Mouse (Mus musculus) heart, adult 2 months (tissue): ENCODE measurements around the gene Sp1. TPM values are rescaled to one million over a fixed set of nuclear protein-coding genes. Genes with fewer than 3 reads are reported as not detected.

Experiments
- DNase-seq, 2 experiments: peaks; one replicate each; pipeline ENCODE4 v3.0.0; 2021
- H3K27ac ChIP-seq: fragments of 200-600 bp; 2 replicates; pipeline ENCODE4 v1.8.1; 2022
- H3K27me3 ChIP-seq: fragments of 200-500 bp; 2 replicates; pipeline ENCODE4 v1.6.1; 2012; ENCODE audit warnings: mild to moderate bottlenecking, low read length, inconsistent platforms, mixed read lengths; ENCODE audit not compliant: control insufficient read depth, insufficient read depth
- H3K36me3 ChIP-seq: fragments of 200-500 bp; 2 replicates; pipeline ENCODE4 v1.6.1; 2012; ENCODE audit warnings: low read length, inconsistent platforms; ENCODE audit not compliant: control insufficient read depth, insufficient read depth
- H3K4me1 ChIP-seq: fragments of 200-500 bp; 2 replicates; pipeline ENCODE4 v1.6.1; 2011; ENCODE audit warnings: low read length; ENCODE audit not compliant: control insufficient read depth, insufficient read depth
- H3K4me3 ChIP-seq: fragments of 200-600 bp; 2 replicates; pipeline ENCODE4 v1.8.1; 2022
- H3K79me2 ChIP-seq: fragments of 200-500 bp; replicated peaks from 2 replicates; pipeline ENCODE4 v1.6.1; 2012; ENCODE audit warnings: mild to moderate bottlenecking, inconsistent platforms, low read length, moderate library complexity, mixed read lengths; ENCODE audit not compliant: control insufficient read depth, insufficient read depth
- H3K9ac ChIP-seq: fragments of 200-500 bp; 2 replicates; pipeline ENCODE4 v1.6.1; 2012; ENCODE audit warnings: low read depth, mild to moderate bottlenecking, control low read depth, inconsistent platforms, low read length, mixed read lengths
- CTCF ChIP-seq: fragments of 200-600 bp; IDR thresholded peaks from 2 replicates; pipeline ENCODE4 v1.8.1; 2022; ENCODE audit warnings: antibody characterized with exemption, mild to moderate bottlenecking, moderate library complexity
- EP300 ChIP-seq: fragments of 200-500 bp; IDR thresholded peaks from 2 replicates; pipeline ENCODE4 v1.6.1; 2011; ENCODE audit warnings: low read depth, low read length, control low read depth; ENCODE audit not compliant: insufficient read depth
- POLR2A ChIP-seq: fragments of 200-500 bp; IDR thresholded peaks from 2 replicates; pipeline ENCODE4 v1.6.1; 2011; ENCODE audit warnings: mild to moderate bottlenecking, low read depth, low read length, control low read depth; ENCODE audit not compliant: insufficient read depth
- WGBS: fragments of 180-500 bp; shearing (Covaris S2); methylation state at CpG from one replicate; pipeline ENCODE4 v1.1.7; 2018; 5-methylcytosine and 5-hydroxymethylcytosine counted together
- intact Hi-C: fragments of 180-260 bp; cut with DNase I; formaldehyde crosslinking; loops from one replicate; pipeline ENCODE4 v1.15.1; 2025
- polyA plus RNA-seq: library from polyadenylated mRNA; depleted of rRNA; stranded (reverse); fragments of >200 nt; gene quantifications from 2 replicates; pipeline ENCODE4 v1.2.3, GENCODE M21; 2012
- total RNA-seq, 2 experiments: library from RNA; stranded (reverse); gene quantifications; 2 replicates each; pipeline ENCODE4 v1.2.3; 2021

The Sp1 gene
- total and polyA plus RNA-seq, 3 experiments = 9.6 to 41.5 (median 36.5) TPM

GRCm38 (mm10) chr15:102468675-102469370 lies 62.9 kb downstream of the Sp1 start:
- whole genome bisulfite sequencing = 96% methylated on average over 9 of the region's 9 CpGs
- no peak overlapping the region for H3K27ac ChIP-seq
- peaks cover 8% of the 10 kb centered on the region for H3K4me1 ChIP-seq
- H3K79me2 ChIP-seq = no peaks in the 10 kb centered on the region; the same call in 1 of the 2 replicates
- DNase-seq = no peak
- H3K9ac ChIP-seq = no peak overlapping the region
- TF ChIP-seq POLR2A (no peak), EP300 (no peak), CTCF (0 out of 2 replicates have a peak, but pooled peaks have one; percentile 6)
- H3K4me3 ChIP-seq = no peak overlapping the region
- peaks cover 17% of the 10 kb centered on the region for H3K36me3 ChIP-seq
- no peaks in the 10 kb centered on the region for H3K27me3 ChIP-seq
- intact Hi-C loops = no loop called here

- H3K27ac ChIP-seq = peak within 1 kb of the TSS; percentile 98
- H3K9ac ChIP-seq = peak within 1 kb of the TSS; percentile 83
- H3K4me1 ChIP-seq = peaks cover 8% of the 10 kb centered on the region
- H3K27me3 ChIP-seq = no peaks in the 10 kb centered on the region
- DNase-seq = peak; percentile 94 to 98
- peak within 1 kb of the TSS; percentile 95 for H3K4me3 ChIP-seq
- WGBS = under 1% methylated on average over 34 of the region's 40 CpGs
- H3K36me3 ChIP-seq = peaks cover 23% of the 10 kb centered on the region
- intact Hi-C loops = loop anchor here (2.0 kb wide), 1 partner anchor 49 kb away; the partner anchor contains the start of gene Tarbp2
- no peaks in the 10 kb centered on the region; the same call in 1 of the 2 replicates for H3K79me2 ChIP-seq
- TF ChIP-seq POLR2A (peak; percentile 48; the same call in 1 of the 2 replicates), CTCF (peak; percentile 98; the same call in 1 of the 2 replicates), EP300 (peak; percentile 83)
These were observed 64.3 kb downstream of the Sp1 start, which contains the start of gene Pcbp2 for GRCm38 (mm10) chr15:102470183-102470604. Gene Pcbp2 (plus strand): TSS chr15:102470539.

- Histone ChIP-seq H3K27ac (peak overlapping the region; percentile 98), H3K27me3 (no peaks in the 10 kb centered on the region), H3K4me1 (peaks cover 8% of the 10 kb centered on the region), H3K79me2 (no peaks in the 10 kb centered on the region; the same call in 1 of the 2 replicates), H3K4me3 (peak overlapping the region; percentile 95), H3K36me3 (peaks cover 23% of the 10 kb centered on the region), H3K9ac (peak overlapping the region; percentile 83)
- TF ChIP-seq CTCF (peak; percentile 43), EP300 (no peak), POLR2A (peak; percentile 21; the same call in 1 of the 2 replicates)
- intact Hi-C loops = loop anchor here (2.0 kb wide), 1 partner anchor 48 kb away; the partner anchor contains the start of gene Tarbp2
- 1% methylated on average over 44 of the region's 67 CpGs for WGBS
- DNase-seq = peak; percentile 88
These were observed 64.8 kb downstream of the Sp1 start for GRCm38 (mm10) chr15:102470605-102471294.

- Histone ChIP-seq H3K36me3 (peaks cover 23% of the 10 kb centered on the region), H3K9ac (peak overlapping the region; percentile 83), H3K4me1 (peaks cover 8% of the 10 kb centered on the region), H3K4me3 (peak overlapping the region; percentile 95), H3K79me2 (no peaks in the 10 kb centered on the region; the same call in 1 of the 2 replicates), H3K27ac (peak overlapping the region; percentile 98), H3K27me3 (no peaks in the 10 kb centered on the region)
- 1% methylated on average over 10 of the region's 10 CpGs for WGBS
- no peak for DNase-seq
- intact Hi-C loops = loop anchor here (2.0 kb wide), 1 partner anchor 48 kb away; the partner anchor contains the start of gene Tarbp2
- TF ChIP-seq CTCF = no peak
- TF ChIP-seq POLR2A = no peak
- no peak for TF ChIP-seq EP300
These were observed 65.3 kb downstream of the Sp1 start for GRCm38 (mm10) chr15:102471295-102471645.

- Histone ChIP-seq H3K9ac (no peak overlapping the region), H3K4me3 (peak overlapping the region; percentile 95), H3K36me3 (peaks cover 23% of the 10 kb centered on the region), H3K4me1 (peaks cover 8% of the 10 kb centered on the region), H3K27ac (peak overlapping the region; percentile 98; the same call in 1 of the 2 replicates), H3K27me3 (no peaks in the 10 kb centered on the region), H3K79me2 (no peaks in the 10 kb centered on the region; the same call in 1 of the 2 replicates)
- no peak for DNase-seq
- intact Hi-C loops = loop anchor here (2.0 kb wide), 1 partner anchor 47 kb away; the partner anchor contains the start of gene Tarbp2
- TF ChIP-seq EP300 = no peak
- no peak for TF ChIP-seq POLR2A
- TF ChIP-seq CTCF = no peak
These were observed 65.8 kb downstream of the Sp1 start for GRCm38 (mm10) chr15:102471727-102472126.
